Comparison of ENCODE assay signal across 9 mouse cellular contexts in genomic region chr3:7027845-7028244, GRCm38 (mm10).
DNase-seq lines count a peak whose midpoint lies in the region; ATAC-seq lines count a peak whose summit lies in the region.
"Had no signal": no experiment of that assay in that cellular context is flagged by ENCODE, and none has a peak within 500 bp of the region (broad histone marks: within the 10 kb centered on the region; RNA-seq: fewer than 3 reads in every experiment).

No protein-coding gene starts in this region.

- H3K4me1 ChIP-seq in liver, embryonic 11.5 days (replicated peaks; ENCODE audit: control insufficient read depth, insufficient read depth, low read length), result no peaks in the 10 kb centered on the region
- H3K4me1 ChIP-seq in forebrain, embryonic 15.5 days, result no peaks in the 10 kb centered on the region
- H3K4me1 ChIP-seq: liver, embryonic 13.5 days had no signal

- peak; percentile 7 for DNase-seq in liver
- no peak for DNase-seq in liver, embryonic 11.5 days (ENCODE audit: low spot score)
- peak; percentile 3 for DNase-seq in c-Kit-positive CD71-positive TER-119-positive erythroid progenitor cells, embryonic 14.5 days (ENCODE audit: low spot score)
- DNase-seq in kidney, postnatal 10 days, result peak; percentile 61
- peak; percentile 17 for DNase-seq in lung, postnatal 10 days
- DNase-seq in right cerebral cortex, postnatal 10 days (ENCODE audit: low spot score in 2 of 2), result peak; percentile 39 to 62
- no peak for DNase-seq in spleen, postnatal 36 days (ENCODE audit: low spot score in 2 of 2)
- DNase-seq: liver, embryonic 13.5 days had no signal

- no peaks in the 10 kb centered on the region for H3K9me3 ChIP-seq in liver, embryonic 11.5 days (ENCODE audit: control insufficient read depth, low read length)
- H3K9me3 ChIP-seq in forebrain, embryonic 15.5 days, result no peaks in the 10 kb centered on the region
- H3K9me3 ChIP-seq: liver, embryonic 13.5 days had no signal

- H3K9ac ChIP-seq in liver, embryonic 11.5 days (ENCODE audit: low read depth, low read length), result no peak overlapping the region
- H3K9ac ChIP-seq in forebrain, embryonic 15.5 days (replicated peaks), result no peak overlapping the region
- H3K9ac ChIP-seq: liver, embryonic 13.5 days had no signal

- no peak overlapping the region for H3K4me3 ChIP-seq in liver, embryonic 11.5 days (ENCODE audit: low read depth, low read length)
- H3K4me3 ChIP-seq in forebrain, embryonic 15.5 days, result no peak overlapping the region
- H3K4me3 ChIP-seq: liver, embryonic 13.5 days had no signal

- H3K4me2 ChIP-seq in liver, embryonic 11.5 days, result no peak overlapping the region
- no peak overlapping the region for H3K4me2 ChIP-seq in forebrain, embryonic 15.5 days (replicated peaks)
- H3K4me2 ChIP-seq: liver, embryonic 13.5 days had no signal

- H3K27me3 ChIP-seq in liver, embryonic 11.5 days (replicated peaks; ENCODE audit: control insufficient read depth, insufficient read depth, low read length), result no peaks in the 10 kb centered on the region
- no peaks in the 10 kb centered on the region for H3K27me3 ChIP-seq in forebrain, embryonic 15.5 days
- H3K27me3 ChIP-seq: liver, embryonic 13.5 days had no signal

- WGBS in liver, embryonic 11.5 days, result 27% methylated on average over 5 of the region's 5 CpGs
- WGBS in forebrain, embryonic 15.5 days, result 21% methylated on average over 5 of the region's 5 CpGs

- no peaks in the 10 kb centered on the region for H3K36me3 ChIP-seq in liver, embryonic 11.5 days (ENCODE audit: control insufficient read depth, insufficient read depth, low read length)
- H3K36me3 ChIP-seq in forebrain, embryonic 15.5 days, result no peaks in the 10 kb centered on the region
- H3K36me3 ChIP-seq: liver, embryonic 13.5 days had no signal

- ATAC-seq in liver, embryonic 11.5 days (replicated peaks; ENCODE audit: low FRiP score), result no peak
- ATAC-seq in forebrain, embryonic 15.5 days (replicated peaks), result peak; percentile 92

- H3K27ac ChIP-seq in liver, embryonic 11.5 days (ENCODE audit: low read depth, low read length), result no peak overlapping the region
- H3K27ac ChIP-seq in forebrain, embryonic 15.5 days (replicated peaks), result no peak overlapping the region
- H3K27ac ChIP-seq: liver, embryonic 13.5 days had no signal

Comparison
In these comparisons a context has a peak if more than half of its experiments do, and no peak if none do; other contexts are left out.
1. DNase-seq: peak in liver (single experiment), c-Kit-positive CD71-positive TER-119-positive erythroid progenitor cells, embryonic 14.5 days (single experiment), kidney, postnatal 10 days (single experiment), lung, postnatal 10 days (single experiment) and right cerebral cortex, postnatal 10 days (2 of 2); none in liver, embryonic 11.5 days (single experiment) and spleen, postnatal 36 days (0 of 2).